Mouse (Mus musculus): ENCODE results near the gene Gpc6. TPM values are rescaled to one million over a fixed set of nuclear protein-coding genes. Genes with fewer than 3 reads are reported as not detected.

The Gpc6 gene
- polyA plus RNA-seq (2017; shearing (Covaris generic)), result under 1 TPM in 1 of 3 experiments, not detected in 2; 0.17 TPM

- ATAC-seq, result no peak
These were observed at the start of gene Gpc6 for GRCm38 (mm10) chr14:116924876-116925601. Gpc6 (plus strand) TSS chr14:116925315.

- ATAC-seq, result no peak
These were observed 42.6 kb upstream of the Gpc6 start for GRCm38 (mm10) chr14:116882480-116883044.

- ATAC-seq, result no peak
These were observed 30.8 kb upstream of the Gpc6 start for GRCm38 (mm10) chr14:116894316-116894715.

- no peak for ATAC-seq
These were observed 27.1 kb upstream of the Gpc6 start for GRCm38 (mm10) chr14:116897971-116898370.

- no peak for ATAC-seq
These were observed 13.3 kb upstream of the Gpc6 start for GRCm38 (mm10) chr14:116911768-116912167.

GRCm38 (mm10) chr14:116916874-116917273, 8.2 kb upstream of the Gpc6 start:
- ATAC-seq, result no peak

- no peak for ATAC-seq
These were observed 849 bp upstream of the Gpc6 start for GRCm38 (mm10) chr14:116924266-116924665.

GRCm38 (mm10) chr14:116925691-116926403, 732 bp downstream of the Gpc6 start:
- no peak for ATAC-seq

GRCm38 (mm10) chr14:116926404-116927171, 1.5 kb downstream of the Gpc6 start:
- ATAC-seq, result no peak

- no peak for ATAC-seq
These were observed 2.5 kb downstream of the Gpc6 start for GRCm38 (mm10) chr14:116927341-116928315.

- ATAC-seq, result no peak
These were observed 3.3 kb downstream of the Gpc6 start for GRCm38 (mm10) chr14:116928395-116928794.

- no peak for ATAC-seq
These were observed 3.8 kb downstream of the Gpc6 start for GRCm38 (mm10) chr14:116928796-116929529.

- ATAC-seq, result no peak
These were observed 8.7 kb downstream of the Gpc6 start for GRCm38 (mm10) chr14:116933825-116934224.

- no peak for ATAC-seq
These were observed 12.9 kb downstream of the Gpc6 start for GRCm38 (mm10) chr14:116937910-116938560.

GRCm38 (mm10) chr14:116938735-116939134, 13.6 kb downstream of the Gpc6 start:
- ATAC-seq, result no peak

- no peak for ATAC-seq
These were observed 14.4 kb downstream of the Gpc6 start for GRCm38 (mm10) chr14:116939561-116939960.

- ATAC-seq, result no peak
These were observed 16.7 kb downstream of the Gpc6 start for GRCm38 (mm10) chr14:116941772-116942171.

GRCm38 (mm10) chr14:116943751-116944150, 18.6 kb downstream of the Gpc6 start:
- ATAC-seq, result no peak

GRCm38 (mm10) chr14:116945975-116946374, 20.9 kb downstream of the Gpc6 start:
- no peak for ATAC-seq

GRCm38 (mm10) chr14:116947461-116947860, 22.3 kb downstream of the Gpc6 start:
- ATAC-seq, result no peak
